Mouse (Mus musculus) left cerebral cortex, postnatal 25 days (tissue): ENCODE measurements at regions not wholly inside any gene's neighbourhood (a gene's known extent, or its start where the extent isn't known, plus 50 kb on each side); places are given as distances from the start of the nearest gene placed in this dataset.

ENCODE experiments used
- DNase-seq, 2 experiments: peaks; one replicate each; pipeline ENCODE4 v3.0.0; 2022; ENCODE audit warnings: low spot score in 2 of 2, mixed read lengths in 1 of 2
- intact Hi-C: fragments of 180-260 bp; cut with DNase I; formaldehyde crosslinking; loops from one replicate; pipeline ENCODE4 v1.15.1; 2025

DNA sequence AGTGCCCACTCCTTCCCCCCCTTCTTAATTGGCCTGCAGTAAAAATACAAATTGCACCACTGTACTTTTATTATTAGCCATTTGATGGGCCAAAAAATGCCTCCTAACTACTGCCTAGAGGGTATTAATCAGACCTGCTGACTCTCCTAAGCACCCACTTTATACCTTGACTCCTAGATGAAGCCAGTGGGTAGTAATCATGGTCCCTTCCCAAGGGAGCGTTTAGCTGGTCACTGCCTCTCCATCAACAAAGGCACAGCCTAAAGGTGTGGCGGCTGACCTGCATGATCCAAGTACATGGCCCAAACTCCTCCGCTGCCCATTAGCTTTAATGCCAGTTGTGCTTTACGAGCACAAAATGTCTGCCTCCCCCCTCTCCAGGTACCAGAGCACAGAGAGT, 296.9 kb upstream of the Noct start:
- no peak for DNase-seq
- intact Hi-C loops, result no loop called here

DNA sequence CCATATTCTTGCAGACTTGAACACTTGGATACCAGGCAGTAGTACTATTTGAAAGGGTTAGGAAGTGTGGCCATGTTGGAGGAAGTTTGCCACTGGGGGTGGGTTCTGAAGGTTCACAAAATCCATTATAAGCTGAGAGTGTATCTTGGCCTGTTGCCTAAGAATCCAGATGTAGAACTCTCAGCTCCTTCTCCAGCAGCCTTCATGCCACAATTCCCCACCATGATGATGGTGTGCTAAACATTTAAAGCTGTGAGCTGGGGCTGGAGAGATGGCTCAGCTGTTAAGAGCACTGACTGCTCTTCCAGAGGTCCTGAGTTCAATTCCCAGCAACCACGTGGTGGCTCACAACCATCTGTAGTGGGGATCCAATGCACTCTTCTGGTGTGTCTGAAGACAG, 295.2 kb upstream of the Noct start:
- intact Hi-C loops, result no loop called here

DNA sequence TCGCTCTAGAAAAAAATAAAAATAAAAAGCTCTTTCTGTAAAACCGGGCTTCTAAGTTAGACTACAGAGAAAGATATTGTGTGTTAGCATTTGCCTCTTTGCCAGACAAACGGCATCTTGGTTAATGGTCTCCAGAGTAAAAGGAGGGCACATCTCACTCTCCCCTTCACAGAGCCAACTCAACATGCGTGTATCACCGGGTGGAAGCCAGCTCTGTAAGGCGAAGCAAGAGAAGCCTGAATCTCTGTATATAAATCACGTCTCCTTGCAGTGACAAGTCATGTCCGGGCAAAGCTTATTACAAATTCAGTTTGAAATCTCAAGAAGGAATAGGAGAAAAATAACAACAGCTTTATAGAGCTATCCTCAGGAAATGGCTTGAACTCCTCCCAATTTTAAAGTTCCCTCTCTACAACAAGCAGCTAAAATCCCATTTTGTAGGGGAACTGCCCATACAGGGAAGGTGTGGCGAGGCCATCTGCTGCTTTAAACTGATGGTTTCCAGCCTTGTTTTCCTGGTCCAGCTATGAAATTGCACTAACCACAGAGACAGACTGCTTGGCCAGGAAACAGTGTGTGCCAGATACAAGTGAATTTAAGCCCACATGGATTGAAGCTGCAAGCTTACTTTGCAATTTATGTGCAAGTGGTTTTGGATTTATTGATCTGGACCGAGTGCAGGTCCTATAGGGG, 291.7 kb upstream of the Noct start:
- peak in 1 of 2 experiments; percentile 56 for DNase-seq
- intact Hi-C loops, result loop anchor here (5.0 kb wide), 1 partner anchor 165 kb away; no protein-coding TSS in a partner anchor

More for the DNA sequence above, 295.2 kb upstream of the Noct start:
- DNase-seq, result no peak

DNA sequence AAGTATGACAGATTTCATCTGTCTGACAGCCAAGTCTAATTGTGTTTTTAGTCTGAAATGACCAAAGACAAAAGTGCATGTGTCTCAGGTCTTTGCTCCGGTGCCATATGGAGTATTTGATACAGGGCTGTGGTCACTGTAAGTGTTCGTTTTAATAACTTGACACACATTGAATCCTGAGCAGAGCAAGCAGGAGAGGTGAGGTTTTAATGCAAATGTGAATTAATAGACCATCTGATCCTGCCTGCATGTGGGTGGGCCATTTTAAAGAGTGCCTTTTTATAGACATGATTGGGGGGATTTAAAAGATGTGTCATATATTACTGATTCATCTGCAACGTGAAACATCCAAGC, 291.2 kb upstream of the Noct start:
- DNase-seq, result no peak
- intact Hi-C loops, result loop anchor here (5.0 kb wide), 1 partner anchor 164 kb away; no protein-coding TSS in a partner anchor

DNA sequence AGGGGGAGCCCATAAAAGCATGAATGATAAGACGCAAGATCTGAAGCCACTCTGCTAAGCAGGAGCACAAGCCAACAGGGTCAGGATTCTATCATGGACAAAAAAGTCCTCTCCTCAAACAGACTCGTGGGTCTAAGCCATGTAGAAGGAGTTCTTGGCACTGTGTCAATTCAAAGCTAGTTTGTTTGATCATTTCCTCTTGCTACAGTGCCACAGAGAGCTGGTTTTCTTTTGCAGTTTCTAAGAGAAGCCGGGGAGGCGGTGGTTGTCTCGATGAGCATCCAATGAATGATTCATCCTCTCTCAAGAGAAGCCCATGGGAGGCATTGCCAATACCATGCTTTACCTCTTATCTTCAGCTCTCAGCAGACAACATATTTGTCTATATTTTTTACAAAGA, 284.6 kb upstream of the Noct start:
- DNase-seq, result peak in 1 of 2 experiments; percentile 83

DNA sequence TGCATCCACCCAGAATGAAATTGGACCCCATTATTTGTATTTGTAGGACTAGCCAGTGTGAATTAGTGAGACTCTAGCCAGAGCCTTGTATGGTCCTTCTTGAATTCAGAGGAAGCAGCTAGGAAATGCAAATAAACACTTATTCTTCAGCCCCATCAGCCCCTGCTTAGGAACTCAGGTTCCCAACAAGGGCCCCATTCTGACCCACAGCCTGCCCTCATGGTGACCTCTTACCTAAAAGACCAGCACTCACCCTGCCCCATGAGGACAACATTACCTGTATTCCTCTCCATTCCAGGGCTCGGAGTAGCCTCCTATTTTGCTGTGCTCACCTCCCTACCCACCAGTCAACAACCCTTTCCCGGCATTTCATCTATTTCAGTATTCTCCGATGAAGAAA, 283.6 kb upstream of the Noct start:
- no peak for DNase-seq
- intact Hi-C loops, result no loop called here

More for the DNA sequence above, 284.6 kb upstream of the Noct start:
- intact Hi-C loops, result no loop called here

DNA sequence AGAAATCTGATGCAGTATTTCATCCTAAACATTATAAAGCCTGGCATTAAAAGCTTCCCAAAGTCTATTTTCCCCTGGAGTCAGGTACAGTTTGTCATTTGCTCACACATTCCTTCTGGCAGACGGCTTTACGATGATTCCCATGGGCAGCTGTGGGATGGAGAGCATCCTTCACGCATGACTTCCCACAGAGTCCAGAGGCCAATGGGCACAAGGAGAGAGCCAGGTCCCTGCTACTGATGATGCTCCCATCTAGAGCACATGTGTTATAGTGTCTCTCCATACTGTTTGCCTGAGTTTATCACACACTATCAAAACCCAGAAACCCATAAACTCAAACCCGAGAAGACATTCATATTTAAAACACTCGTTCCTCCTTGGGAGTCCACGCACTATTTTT, 270.8 kb upstream of the Noct start:
- intact Hi-C loops, result no loop called here
- no peak for DNase-seq

DNA sequence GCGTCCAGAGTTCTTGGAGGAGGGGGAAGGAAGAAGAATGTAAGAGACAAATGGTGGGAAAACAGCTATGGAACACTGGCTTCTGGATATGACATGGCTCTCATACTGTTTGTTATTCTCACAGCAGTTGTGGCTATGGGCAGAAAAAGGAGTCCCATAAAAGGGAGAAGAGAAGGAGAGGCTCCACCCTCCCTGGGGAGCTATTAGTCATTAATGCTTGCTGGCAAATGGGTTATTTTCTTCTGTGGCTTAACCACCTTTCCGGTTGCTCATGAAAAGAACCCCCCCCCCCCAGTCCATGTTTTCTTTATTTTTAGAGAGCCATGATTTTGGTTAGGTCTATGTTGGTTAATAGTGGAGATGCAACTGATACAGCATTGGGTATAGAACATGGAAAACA, 253.9 kb upstream of the Noct start:
- DNase-seq, result no peak
- intact Hi-C loops, result no loop called here

DNA sequence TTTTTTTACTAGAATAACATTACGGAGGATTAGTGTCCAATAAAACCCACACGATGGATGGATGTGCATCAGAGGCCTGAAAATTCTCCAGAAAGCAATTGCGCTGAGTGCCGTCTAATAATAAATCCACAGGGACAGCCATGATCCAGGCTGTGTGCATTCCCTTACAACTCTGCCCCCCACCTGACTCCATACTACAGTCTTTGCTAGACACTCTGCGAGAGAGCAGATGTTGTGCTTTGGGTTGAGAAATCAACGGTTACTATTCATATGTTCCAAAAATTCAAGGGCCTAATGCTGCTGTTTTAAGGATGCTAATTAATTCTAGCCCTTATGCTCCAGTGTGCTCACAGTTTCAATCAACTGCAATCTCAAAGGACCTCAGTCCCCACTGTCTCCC, 251.2 kb upstream of the Noct start:
- intact Hi-C loops, result no loop called here
- DNase-seq, result no peak

DNA sequence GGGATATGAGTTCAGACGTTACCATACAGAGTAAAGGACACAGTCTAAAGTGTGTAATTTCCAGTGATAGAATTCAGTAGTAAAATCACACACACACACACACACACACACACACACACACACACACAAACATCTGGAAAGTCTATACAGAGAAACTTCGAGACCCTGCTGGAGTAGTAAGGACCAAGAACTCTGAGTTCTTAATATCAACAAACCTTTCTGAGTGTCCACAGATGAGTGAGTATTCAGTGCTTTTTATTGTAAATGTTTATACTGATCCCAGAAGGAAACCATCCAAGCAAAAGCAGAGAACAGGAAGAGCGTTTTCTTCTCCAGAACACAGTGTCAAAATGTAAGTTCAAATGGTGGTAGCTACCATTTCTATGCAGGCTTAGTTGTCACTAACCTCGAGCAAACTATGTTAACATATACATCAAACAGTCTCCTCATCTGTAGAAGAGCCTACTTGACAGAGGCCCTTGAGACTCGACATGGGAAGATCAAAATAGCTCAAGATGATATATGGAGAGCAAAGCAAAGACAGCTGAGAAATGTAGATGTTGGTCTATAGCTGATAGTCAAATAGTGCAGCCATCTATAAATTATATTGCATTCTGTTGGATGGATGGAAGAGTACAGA, 248.0 kb upstream of the Noct start:
- intact Hi-C loops, result no loop called here
- no peak for DNase-seq

DNA sequence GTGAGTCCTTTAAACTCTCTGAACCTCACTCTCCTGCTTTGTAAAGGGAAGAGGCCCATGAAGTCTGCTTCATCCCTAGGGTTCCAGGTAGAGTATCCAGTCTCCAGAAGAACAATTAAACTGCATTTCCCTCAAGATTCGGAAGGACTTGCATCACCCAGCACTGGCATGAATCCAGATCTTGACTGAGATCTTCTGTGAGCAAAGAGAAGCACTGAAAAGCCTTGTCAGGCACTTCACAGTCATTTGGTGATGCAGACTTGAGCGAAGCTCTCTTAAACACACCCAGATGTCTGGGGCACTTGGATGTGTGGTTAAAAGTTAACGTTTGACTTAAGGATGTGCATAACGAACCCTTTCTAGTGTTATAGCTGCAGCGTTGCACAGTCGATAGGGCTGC, 247.4 kb upstream of the Noct start:
- intact Hi-C loops, result no loop called here

DNA sequence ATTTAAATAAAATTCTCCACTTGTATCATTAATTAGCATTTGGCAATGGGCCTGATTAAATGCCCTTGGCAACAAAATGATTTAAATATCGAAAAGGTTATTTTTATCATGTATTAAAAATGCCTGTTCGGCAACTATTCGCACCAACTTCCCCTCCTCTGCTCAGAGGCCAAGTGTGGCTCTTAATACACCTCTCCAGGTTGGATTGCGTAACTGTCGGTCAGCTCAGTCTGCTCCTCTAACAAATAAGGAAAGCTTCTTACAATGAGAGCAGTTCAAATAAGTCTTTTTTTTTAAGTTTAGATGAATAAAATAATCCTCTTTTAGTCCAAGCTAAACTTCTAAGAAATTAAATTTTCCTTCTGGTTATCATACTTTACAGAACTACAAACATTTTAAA, 245.6 kb upstream of the Noct start:
- intact Hi-C loops, result no loop called here
- no peak for DNase-seq

More for the DNA sequence above, 247.4 kb upstream of the Noct start:
- no peak for DNase-seq

DNA sequence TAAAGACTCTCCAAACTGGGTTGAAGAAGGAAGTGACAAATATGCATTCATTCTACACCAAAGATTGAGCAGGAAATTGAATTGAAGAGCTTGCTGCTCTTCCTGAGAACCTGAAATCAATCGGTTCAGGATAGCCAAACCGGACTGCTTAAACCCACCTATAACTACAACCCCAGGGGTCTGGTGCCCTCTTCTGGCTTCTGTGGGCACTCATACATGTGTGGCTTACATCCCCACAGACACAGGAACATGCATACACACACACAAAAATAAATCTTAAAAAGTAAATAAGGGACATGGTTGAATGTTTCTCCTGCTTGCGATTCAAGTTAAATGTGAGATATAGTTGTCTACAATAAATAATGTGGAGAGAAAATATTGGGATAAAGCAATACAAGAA, 244.7 kb upstream of the Noct start:
- intact Hi-C loops, result no loop called here
- no peak for DNase-seq

DNA sequence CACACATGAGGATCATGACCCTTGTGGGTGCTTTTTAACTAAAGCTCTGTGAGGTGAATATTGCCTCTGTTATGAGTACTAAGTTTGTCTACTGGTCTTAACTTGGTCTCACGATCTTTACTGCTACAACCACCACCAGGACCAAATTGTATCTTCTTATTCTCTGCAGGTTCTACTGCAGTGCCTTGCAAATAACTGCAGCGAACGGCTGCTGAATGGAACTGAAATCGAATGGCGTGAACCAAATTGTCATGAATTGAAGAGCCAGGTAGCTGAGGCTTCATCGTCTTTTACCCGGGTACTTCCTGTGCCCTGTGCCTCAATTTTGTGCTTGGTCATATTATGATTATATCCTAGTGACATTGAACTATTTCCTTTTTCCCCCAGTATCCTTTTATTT, 242.5 kb upstream of the Noct start:
- DNase-seq, result no peak
- intact Hi-C loops, result loop anchor here (5.0 to 10.0 kb wide), 2 partner anchors 64 to 213 kb away; no protein-coding TSS in a partner anchor

DNA sequence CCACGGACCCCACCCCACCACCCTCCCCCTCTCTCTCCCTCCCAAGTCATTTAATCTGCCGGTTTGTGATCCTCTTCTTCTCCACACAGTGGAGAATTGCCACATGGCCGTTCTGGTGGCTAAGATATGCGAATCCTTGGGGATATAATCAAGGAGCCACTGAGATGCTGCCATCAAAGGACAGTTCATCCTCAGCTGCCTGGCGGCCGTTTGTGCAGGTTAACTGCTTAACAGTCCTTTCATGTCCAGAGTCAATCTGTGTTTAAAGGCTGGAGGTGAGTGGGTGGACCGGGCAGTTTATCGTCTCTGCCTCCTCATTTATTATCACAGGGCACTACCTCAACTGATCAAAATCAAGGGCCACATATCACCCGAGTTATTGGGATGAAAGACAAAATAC, 241.6 kb upstream of the Noct start:
- DNase-seq, result no peak
- intact Hi-C loops, result loop anchor here (5.0 to 10.0 kb wide), 2 partner anchors 65 to 212 kb away; no protein-coding TSS in a partner anchor

DNA sequence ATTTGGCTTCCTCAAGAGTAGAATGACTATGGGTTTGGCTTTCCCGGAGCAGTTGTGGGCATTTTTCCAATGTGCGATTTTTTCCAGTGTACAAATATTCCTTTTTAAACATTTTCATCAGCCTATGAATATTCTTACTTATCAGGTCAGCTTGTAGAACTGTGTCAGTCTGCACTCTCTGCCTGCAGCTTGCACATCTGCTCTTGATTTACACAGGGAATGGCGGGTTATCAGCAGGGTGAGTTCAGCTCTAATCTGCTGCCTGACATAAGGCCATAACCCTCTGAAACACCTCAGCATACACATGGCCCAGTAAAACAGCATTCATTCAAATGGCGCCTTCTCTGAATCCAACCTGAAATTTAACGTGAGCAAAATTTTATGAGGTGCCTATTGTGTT, 241.1 kb upstream of the Noct start:
- DNase-seq, result no peak
- intact Hi-C loops, result loop anchor here (5.0 to 10.0 kb wide), 2 partner anchors 66 to 212 kb away; no protein-coding TSS in a partner anchor

DNA sequence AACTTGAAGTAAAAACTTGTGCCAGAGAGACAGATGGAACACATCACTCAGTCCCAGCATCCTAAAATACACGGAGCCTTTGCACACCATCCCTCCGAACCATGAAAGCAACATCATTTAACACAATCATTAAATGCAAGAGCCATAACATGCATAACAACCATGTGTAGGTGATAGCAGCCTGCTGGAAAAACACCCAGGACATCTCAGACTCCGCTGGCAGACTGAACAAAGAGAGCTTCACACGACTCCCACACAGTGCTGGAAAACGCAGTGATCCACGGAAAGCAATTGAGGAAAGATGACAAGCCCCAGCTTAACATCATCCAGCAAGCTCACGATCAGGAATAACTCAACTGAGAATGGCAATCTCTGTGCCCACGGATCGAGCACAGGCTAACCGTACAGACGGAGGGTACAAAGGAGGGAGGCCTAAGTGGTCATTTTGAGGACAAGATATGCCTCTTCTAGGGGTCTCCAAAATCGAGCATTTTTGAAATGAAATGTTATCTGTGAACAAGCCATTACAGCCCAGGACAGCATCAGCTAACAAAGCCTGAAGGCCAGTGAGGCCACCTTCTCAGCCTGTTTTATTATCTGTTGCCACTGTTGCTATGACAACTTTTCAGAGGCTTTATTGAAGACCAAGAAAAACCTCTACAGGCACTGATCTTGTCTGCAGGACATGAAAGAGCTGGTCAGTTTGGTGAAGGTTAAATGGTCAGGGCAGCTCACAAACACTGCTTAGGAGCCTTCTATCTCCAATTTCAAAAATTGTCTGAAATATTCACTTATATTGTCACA, 240.1 kb upstream of the Noct start:
- peak; percentile 71 to 96 for DNase-seq
- intact Hi-C loops, result loop anchor here (2.0 to 10.0 kb wide), 3 partner anchors 67 to 211 kb away; no protein-coding TSS in a partner anchor

DNA sequence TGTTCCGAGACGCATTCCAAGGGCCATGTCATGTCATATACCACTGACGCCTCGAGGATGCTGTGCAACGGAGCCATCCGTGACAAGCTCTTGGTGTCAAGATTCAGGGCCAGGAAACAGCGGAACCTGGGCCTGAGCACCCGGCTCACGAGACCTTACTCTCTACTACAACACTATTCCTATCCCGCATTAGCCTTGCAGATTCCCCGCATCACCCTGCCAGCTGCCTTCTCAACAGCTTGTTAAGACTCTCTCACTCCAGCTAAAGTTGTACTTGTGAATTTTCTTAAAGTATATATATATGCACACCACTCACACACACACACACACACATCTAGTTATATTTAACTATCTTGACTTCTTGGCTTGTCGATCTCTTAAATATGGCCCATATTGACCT, 236.4 kb upstream of the Noct start:
- intact Hi-C loops, result loop anchor here (10.0 kb wide), 1 partner anchor 207 kb away; no protein-coding TSS in a partner anchor
- DNase-seq, result peak in 1 of 2 experiments; percentile 77

DNA sequence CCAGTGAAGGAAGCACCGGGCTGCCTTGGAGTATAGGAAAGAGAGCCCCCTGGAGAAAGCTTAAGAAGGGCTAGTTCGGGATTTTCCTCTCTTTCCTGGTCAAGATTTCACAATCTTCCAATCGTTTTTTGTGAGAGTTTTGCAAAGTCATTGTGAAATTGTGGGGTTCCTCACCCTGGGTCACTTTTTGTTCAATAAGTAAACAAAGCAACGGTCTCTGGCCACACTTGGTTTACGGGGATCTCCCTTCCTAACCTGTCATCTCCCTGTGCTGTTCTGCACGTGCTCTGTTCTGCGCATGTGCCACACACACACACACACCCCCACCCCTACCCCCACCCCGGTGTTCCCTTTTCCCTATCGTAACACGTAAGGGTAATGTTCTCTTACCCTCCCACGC, 233.4 kb upstream of the Noct start:
- no peak for DNase-seq
- intact Hi-C loops, result no loop called here

DNA sequence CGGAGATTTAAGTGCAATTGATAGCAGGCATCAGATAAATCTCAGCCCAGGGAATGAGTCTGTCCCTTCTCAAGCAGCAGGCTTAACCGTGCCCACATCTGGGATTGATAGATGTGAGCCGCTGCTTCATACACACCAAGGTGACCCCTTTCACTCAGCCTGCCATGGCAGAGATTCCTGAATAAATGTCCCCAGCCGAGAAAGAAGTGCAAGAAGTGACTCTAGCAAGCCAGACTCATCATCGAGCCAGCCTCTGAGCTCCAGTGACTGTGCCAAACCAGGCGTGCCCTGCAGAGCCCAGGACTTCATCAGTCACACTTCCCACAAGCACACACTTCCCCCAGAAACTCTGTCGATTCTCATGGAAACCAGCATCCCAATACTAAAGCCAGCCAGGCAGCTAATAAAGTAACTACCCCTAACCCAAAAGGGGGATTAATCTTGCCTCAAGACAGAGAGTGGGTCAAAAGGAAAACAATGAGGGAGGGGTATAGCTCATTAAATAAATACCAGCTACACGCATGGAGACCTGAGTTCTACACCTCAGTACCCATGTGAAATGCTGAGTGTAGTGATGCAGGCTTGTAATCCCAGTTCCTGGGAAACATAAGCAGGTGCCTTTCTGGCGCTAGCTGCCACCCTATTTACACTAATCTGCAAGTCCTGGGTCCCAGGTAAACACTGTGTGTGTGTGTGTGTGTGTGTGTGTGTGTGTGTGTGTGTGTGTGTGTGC, 231.5 kb upstream of the Noct start:
- intact Hi-C loops, result no loop called here

More for the DNA sequence above, 231.5 kb upstream of the Noct start:
- DNase-seq, result no peak
